Mouse (Mus musculus) adrenal gland, postnatal 25 days (tissue): Measurements from ENCODE around the gene Fkbp1a. TPM values are rescaled to one million over a fixed set of nuclear protein-coding genes. Genes with fewer than 3 reads are reported as not detected.

Source experiments
- DNase-seq: peaks from one replicate; pipeline ENCODE4 v3.0.0; 2021; ENCODE audit warnings: mixed read lengths
- total RNA-seq: library from RNA; stranded (reverse); gene quantifications from 2 replicates; pipeline ENCODE4 v1.2.3, GENCODE M21; 2021

Fkbp1a gene
- total RNA-seq, 1 experiment from 2014 or later: 233 TPM

DNA sequence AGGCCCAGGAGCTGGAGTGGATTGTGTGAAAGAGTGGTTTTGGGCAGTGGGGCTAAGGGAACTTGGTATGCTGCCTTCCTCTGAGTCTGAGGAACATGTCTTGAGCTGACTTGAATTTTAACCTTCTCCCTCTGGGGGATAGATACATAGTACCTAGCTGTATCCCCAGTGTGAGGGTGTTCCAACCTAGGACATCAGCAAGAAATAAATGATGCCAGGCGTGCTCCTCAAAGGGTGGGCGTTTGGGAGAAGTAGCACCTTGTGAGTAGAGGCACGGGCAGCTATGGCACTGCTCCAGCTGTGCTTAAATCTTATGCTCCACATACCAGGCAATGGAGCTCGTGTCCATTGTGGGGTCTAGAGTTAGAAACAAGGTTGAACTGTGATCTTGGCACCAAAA is 4.3 kb downstream of the Fkbp1a start:
- no peak for DNase-seq

DNA sequence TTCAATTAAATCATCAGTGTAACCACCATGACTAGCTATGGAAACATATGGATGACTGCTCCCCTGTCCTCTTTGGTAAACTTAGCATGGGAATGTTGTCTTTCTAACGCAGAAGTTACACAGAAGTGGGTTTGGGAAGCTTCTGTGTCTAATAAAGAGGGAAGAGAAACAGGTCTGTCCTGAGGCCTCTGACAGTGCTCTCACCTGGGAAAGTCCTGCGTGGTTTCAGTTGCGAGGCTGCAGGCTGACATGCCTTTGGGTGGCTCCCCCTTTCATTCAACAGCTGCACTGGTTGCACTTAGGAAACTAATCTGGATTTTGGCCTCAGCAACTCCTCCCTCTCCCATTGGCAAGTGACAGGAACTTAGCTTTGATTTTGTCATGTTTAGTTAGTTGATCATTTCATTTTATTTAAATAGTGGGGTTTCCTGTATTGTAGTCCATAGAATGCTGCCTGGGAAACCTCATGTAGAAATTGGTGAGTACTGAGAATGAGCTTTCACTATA is 7.4 kb downstream of the Fkbp1a start:
- DNase-seq: no peak

DNA sequence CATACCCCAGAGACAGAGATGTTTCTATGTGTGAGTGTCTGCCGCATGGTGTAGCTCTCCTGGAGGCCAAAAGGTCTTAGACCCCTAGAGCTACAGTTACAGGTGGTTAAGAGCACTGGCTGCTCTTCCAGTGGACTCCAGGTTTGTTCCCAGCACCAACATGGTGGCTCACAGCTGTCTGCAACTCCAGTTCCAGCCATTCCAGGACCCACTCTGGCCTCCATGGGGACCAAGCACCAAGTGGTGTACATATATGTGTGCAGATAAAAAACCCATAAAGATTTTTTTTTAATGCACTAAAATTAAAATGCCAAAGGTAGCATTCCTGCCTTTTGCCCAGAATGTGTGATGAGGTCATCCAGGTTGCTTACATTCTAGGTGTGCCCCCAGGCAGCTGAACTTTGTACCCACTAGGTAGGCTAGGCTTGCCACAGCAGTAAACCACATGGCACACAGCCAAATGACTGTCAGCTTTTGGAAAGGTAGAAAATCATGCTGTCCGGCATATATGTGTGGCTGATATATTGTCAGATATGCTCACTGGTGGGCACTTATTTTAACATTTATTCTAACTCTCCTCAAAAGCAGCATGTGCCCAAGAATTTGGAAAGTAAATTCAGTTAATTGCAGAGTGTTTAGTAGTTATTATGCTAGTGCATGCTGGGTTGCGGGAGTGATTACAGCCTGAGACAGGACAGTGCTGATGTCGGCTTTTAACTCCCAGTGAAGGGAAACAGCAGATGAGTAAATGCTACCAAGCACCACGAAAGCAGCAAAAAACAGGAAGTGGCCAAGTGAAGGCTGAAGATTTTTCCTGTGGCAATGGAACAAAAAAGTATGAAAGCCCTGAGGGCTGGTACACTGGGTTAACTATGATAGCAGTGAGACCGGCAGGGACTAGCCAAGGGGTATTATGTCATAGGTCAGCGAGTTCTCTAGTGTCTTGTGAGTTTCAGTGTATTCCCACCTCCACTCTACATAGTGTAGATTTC is 20.9 kb downstream of the Fkbp1a start:
- no peak for DNase-seq

DNA sequence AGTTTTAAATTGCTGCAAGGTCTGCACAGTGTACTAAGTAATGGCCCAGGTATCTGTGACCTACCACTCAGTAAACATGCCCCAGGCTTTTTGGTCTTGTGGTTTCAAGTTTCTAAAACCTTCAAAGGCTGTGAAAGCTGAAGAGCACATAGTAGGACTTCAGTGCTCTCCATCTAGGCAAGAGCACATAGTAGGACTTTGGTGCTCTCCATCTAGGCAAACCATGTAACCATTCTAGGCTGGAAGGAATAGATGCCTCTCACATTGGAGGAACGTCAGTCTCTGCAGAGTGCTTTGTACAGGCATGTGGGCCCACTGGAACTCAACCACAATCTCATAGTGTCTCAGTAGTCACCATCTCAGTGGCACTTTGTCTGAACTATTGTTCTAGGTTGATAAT is 21.7 kb downstream of the Fkbp1a start:
- DNase-seq: no peak

DNA sequence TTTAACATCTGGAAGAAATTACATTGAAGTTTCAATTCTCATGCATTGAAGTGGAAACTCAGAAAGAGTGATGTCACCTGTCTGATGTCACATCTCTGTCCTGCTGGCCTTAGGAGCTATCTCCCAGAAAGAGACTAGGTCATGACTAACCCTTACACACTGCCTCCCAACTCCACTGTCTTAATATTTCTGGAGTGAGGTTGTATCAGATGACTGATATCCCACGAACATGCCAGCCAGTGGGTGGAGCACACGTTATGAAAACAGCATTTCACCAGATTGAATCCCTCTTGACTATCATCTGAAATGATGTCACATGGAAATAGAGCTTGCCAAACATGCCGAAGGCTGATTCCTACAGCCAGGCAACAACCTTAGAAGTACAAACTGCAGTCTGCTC is 22.7 kb downstream of the Fkbp1a start:
- DNase-seq: no peak

DNA sequence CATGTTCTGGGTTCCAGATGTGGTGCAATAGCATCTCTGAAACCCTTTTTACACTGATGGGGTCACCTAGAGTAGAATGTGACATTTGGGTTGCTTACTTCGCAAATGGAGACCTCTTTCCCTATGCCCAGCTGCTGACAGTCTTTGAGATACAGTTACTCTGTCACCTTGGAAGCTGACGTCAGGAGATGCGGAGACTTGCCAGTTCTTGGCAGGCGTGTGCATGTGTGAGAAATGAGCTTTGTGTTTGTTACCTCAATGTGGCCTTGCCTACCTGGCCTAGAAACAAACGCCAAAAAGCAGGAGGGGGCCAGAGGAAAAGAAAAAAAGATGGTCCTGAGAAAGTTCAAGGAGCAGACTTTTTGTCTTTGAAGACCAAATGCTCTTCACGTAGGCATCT is 24.6 kb downstream of the Fkbp1a start:
- peak; percentile 21 for DNase-seq

DNA sequence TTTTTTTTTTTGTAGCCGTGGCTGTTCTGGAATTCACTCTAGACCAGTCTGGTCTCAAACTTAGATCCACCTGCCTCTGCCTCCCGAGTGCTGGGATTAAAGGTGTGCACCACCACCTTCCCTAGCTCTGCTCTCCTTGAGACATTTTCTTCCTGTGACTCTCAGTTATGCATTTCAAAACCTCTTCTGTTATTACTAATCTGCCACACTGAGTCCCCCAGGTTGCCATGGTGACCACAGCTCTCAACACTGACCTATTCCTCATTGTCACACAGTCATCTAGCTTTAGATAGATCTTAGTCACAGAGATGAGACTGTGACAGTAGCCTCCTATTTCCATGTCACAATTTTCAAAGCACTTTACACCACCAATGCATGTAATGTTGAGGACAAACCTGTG is 27.2 kb downstream of the Fkbp1a start:
- peak; percentile 61 for DNase-seq

DNA sequence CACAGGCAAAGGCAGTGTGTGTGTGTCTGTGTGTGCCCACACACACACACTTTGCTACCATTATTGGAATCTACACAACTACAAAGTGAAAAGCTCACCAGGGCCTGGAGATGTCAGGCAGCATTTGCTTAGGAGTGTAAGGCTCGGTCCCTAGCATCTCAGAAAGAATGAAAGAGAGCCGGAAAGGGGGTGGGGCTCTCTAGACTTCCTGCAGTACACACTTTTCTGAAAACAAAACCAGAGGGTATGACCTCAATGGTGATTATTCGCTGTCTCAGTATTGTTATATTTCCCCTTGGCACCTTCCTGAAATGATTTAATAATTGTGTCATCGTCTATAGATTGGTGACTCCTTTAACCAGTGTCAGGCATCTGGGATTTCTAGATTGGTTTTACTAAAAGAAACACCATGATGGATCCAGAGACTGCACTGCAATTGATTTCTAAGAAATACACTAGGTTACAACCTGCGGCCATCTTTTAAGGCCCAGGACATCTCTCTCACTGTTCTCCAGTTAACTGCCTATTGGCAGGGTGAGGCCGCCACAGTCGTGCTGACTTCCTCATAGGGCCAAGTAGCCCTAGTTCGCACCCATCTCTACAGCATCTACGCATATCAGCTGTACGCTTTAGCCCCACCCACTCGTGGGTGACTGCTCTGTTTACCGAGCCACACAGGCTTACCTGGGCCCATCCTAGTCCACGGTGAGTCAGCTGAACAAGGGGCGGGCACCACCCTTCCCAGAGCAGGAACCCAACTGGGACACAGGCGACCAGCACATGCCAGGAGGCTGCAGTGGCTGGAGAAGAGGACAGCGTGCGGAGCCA is 29.8 kb downstream of the Fkbp1a start, which contains the start of gene Sdcbp2:
Sdcbp2 (plus strand) TSS at position 750 of the 828 bp plus-strand sequence.
- no peak for DNase-seq

DNA sequence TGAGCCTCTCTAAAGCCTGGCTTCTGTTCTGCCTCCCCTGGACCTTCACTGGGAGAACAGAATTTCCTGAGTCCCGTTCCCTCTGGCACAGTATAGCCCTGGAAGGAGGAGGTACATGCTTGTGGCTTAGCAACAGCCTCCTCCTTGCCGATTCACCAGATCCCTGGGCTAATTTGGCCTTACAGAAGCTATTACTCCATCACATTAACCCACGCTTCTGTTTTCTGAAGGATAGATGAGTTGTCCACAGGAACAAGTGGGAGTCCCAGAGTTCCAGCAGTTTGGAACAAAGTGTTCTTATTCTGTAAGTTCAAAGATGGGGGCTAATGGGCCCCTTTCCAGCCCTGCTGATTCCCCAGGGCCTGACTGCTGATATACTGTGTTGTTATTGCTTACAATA is 31.4 kb downstream of the Fkbp1a start:
- no peak for DNase-seq

DNA sequence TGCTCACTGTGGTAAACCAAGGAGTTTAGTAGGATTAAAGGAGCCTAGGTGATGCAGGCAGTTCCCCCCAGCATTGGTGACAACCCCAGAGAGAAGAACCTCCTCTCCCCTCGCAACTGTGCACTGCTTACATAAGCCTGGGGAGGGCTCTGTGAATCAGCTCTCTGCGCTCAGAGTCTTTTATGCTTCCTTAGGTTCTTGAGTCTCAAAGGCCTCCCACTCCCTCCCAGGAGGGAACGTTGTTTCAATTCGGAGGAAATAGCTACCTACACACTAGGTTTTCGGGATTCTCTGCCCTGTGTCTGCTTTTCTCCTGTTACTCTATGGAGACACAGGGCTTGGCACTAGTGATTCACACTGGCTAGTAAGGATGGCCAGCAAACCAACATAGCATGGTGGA is 32.3 kb downstream of the Fkbp1a start:
- no peak for DNase-seq

DNA sequence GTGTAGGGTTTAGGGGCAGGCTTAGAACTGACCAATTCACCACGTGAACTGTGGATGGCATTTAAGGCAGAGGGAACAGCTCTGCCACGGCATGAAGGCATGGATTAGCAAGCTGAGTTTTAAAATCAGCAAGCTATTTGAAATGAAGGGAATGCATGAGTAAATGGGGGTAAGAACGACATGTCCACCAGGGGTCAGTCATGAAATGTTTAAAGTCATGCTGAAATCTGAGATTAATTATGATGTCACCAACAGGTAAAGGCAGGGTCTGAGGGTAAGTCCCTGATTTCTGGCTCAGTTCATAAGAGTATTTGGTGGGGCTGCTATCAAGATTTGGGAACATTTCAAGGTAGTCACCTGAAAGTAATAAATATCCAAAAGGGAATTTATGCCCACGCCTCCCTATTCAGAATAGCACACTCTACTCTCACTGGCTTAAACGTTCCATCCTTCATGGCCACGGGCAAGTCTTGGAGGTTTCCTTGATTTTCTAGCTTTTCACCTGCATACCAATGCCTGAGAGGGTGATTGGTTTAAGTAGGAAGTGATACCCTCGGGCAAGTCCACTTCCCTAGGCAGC is 32.9 kb downstream of the Fkbp1a start:
- DNase-seq: no peak

DNA sequence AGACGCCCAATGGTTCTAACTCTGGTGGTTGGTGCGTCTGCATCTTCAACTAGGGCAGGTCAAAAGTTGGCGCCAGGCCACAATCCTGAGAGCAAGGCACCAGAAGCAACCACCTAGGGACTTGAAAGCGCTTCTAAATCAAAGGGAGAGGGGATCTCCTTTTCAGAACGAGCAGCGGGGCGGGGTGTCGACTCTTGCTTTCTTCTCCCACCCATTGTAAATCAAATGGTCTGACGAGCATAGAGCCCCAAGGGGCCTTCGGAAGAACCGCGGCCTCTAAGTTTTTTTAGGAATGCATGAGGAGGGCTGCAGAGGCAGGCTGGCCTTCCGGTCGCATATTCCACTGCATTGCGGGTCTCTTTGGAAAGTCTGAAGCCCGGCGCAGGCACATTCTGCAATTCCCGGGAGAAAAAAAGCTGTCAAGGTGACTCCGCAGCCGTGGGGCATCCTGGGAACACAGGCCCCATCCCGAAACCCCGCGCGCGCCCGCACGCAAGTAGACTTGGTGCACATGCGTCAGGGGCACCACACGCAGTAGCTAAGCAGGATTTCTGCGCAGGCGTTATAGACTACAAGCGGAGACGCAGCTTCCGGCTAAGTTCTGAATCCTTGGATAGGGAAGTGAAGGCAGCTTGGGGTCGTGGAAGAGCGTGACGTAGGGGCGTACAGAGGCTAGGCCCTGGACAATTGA is 33.6 kb downstream of the Fkbp1a start:
- DNase-seq: peak; percentile 88

DNA sequence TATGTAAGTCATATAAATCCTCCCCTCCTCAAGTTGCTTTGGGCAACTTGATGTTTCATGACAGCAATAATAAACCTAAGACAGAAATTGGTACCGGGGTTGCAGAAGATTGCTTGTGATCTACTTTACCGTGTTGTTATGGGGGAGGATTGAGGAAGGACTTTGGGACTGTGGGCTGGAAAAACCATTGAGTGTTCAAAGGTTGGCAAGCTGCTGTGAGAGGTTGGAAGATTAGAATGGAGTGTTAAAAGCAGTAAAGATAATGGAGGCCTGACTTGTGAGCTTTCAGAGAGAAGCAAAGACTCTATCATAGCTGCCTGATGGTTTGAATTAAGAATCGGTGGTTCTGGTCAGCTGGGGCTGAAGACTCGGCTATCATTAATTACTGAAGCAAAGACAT is 36.9 kb downstream of the Fkbp1a start:
- DNase-seq: no peak

DNA sequence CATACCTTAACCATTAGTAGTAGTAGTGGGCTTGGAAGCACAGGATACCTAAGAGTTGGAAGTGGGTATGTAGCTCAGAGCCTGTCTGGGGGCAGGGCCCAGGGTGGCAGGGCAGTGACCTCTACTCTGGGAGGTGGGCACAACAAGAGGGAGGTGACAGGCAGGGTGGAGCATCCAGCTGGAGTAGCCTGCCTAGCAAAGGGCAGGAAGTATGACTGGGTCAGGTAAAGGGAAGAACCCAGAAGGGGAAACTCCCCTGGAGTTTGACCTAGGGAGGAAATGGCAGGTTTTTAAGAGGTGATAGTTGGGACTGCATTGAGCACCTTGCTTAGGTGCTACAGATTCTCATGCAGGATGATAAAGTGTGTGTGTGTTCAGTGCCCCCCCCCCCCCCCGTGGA is 38.7 kb downstream of the Fkbp1a start:
- no peak for DNase-seq

DNA sequence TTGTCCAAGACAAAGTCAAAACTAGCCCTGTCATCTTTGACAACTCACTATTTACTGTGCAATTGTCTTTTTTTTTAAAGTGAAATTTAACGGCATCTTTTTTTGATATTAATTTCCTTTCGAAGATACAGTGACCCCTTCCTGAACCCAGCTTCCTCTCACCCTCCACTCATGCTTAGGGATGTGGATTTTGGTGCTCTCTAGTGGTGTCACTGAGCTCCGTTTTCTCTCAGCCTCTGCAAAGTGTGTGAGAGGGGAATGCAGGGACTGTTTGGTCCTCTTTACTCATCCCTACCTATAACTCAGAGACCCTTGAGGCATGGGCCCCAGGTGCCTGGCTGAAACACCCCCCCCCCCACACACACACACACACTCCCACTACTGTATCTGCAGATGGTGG is 43.7 kb downstream of the Fkbp1a start:
- DNase-seq: no peak

DNA sequence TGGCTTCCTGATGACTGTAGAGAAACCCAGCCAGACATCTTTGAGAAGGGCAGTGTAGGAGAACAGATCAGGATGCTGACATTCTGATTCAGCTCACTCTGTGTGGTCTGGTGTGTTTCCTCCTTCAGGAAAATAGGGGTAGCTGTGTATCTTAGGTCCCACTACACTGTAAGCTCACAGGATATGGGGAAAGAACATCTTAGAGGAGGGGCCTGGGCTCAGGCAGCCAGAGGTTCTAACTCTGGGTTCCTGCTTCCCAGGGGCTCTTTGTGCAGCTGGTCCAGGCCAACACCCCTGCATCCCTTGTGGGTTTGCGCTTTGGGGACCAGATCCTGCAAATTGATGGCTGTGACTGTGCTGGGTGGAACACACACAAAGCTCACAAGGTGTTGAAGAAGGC is 44.5 kb downstream of the Fkbp1a start:
- DNase-seq: no peak

DNA sequence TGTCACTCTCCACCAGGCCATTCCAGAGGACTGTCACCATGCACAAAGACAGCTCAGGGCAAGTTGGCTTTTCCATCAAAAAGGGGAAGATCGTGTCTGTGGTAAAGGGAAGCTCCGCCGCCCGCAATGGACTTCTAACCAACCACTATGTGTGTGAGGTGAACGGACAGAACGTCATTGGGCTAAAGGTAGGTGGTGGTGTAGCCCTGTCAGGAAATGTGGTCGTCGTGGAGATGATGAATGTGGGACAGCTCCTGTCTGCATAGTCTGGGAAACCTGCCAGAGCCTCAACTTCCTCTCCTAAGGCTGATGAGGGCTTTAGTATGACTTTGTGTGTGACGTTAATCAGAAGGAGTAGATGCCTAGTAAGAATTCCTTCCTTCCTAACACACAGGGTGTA is 45.0 kb downstream of the Fkbp1a start:
- DNase-seq: no peak

DNA sequence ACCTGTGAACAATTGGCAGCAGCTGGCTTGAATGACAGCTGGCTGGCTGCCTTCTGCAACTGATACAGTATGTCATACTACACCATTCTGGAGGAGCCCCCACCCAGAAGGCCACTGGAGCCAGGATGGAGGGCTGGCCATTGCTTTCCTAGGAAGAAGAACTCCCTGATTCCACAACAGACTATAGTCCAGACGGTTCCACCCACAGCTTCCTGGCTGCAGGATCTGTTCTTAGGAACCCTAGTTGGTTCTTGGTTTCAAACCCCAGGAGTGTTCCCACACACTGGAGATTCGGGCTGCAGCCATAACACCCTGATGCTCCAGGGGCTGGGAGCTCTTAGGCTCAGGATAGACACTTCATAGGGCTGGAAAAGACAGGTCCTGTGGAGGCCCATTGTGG is 55.8 kb downstream of the Fkbp1a start:
- DNase-seq: no peak

DNA sequence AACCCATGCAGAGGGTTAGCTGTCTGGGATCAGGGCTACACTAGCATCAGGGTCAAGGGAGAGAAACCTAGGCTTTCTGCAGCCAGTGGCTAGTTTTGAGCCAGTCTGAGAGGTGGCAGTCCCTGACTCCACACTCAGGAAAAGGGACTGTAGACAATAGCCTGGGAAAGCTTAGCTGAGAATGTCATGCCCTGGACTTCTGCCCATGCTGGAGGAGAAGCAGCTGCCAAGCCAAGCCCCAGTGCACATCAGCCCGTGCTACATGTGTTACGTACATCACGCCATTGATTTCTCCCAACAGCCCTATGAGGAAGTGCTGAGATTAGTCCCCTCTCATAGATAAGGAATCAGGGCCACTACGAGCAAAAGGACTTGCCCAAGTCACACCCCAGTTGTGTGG is 59.8 kb downstream of the Fkbp1a start:
- DNase-seq: no peak

DNA sequence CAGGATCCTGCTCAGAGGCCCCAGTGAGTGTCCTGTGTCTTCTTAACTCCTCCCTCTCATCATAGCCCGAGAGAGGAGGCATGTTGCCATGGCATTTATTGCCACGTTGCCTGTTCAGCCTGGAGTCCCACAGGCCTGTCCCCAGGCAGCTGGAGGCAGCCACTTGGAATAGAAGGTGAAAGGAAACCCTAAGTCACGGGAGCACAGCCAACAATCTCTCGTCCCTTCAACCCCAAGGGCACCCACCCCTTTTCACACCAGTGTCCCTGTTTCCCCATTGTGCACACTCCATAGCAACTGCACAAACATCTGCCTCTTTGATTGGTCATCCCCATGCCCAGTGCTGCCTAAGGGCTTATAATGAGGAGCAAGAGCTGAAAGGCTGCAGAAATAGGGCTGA is 61.3 kb downstream of the Fkbp1a start:
- DNase-seq: no peak

DNA sequence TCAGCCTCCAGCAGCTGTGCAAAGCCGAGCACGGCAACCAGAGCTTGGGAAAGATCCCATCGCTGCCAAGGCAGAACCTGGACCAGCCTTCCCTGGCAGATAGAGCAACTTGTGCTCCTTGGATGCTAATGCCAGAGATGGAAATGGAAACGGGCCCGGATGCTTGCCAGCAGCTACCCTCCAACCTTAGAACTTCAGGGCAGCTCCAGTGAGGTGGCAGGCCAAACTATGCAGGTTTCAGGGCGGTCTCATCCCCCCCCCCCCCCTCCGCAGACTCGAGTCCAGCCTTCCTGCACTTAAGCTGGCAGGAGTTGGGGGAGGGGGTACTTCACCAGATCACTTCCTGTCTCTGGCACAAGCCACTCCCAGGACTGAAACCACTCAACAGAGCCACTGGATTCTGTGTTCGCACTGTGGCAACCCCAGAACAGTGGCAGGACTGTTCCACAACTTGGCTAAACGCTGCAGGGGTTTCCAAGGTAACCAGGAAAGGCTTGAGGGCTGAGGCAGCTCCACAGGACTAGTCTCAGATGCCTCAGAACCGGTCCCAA is 63.2 kb downstream of the Fkbp1a start:
- DNase-seq: no peak

DNA sequence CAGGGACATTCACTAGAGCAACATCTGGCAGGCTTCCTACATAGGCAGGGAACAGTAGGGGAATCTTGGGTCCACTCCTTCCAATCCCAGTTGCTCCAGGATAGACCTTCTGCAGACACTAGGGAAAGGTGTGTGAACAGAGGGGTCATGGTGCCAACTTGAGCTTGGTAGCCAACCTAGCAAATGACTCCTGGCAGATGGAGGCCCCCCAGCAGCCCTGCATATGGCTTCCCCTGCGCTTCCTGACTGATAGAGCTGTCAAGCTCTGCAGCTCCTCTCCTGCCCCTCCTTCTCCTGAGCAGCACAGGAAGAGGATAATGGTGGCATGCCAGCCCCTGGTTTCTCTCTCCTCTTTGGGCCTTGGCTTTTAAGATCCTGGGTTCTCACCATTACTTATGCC is 66.2 kb downstream of the Fkbp1a start:
- DNase-seq: no peak
